14 mouse cellular contexts compared by ENCODE assay signal in genomic region chr19:22979191-22979590, GRCm38 (mm10).
"Had no signal": no experiment of that assay in that cellular context is flagged by ENCODE, and none has a peak within 500 bp of the region (broad histone marks: within the 10 kb centered on the region; RNA-seq: fewer than 3 reads in every experiment).

No protein-coding gene starts in this region.

- ATAC-seq: liver, embryonic 12.5 days had no signal

- H3K27me3 ChIP-seq: limb, embryonic 15.5 days; liver, embryonic 12.5 days; megakaryocyte, embryonic 14.5 days; midbrain, embryonic 12.5 days; stomach, embryonic 15.5 days had no signal

- H3K4me3 ChIP-seq: limb, embryonic 15.5 days; liver, embryonic 12.5 days; megakaryocyte, embryonic 14.5 days; midbrain, embryonic 12.5 days; stomach, embryonic 15.5 days had no signal

- DNase-seq: kidney, adult 11 months; kidney, adult 9 months; kidney, postnatal 36 days; lung, embryonic 14.5 days; lung, postnatal 10 days; lung, postnatal 4 days; thymus, adult 2 months; thymus, postnatal 36 days had no signal

- H3K27ac ChIP-seq: kidney, postnatal 0 days; limb, embryonic 15.5 days; liver, embryonic 12.5 days; midbrain, embryonic 12.5 days; stomach, embryonic 15.5 days had no signal
